Mouse (Mus musculus): ENCODE results near the gene Slc4a8. TPM values are rescaled to one million over a fixed set of nuclear protein-coding genes. Genes with fewer than 3 reads are reported as not detected.

The Slc4a8 gene
- polyA plus RNA-seq (2016; fragmentation: Nextera tagmentation; extraction: Ambion mirVana): 1.1 and 1.2 TPM in 2 replicates

GRCm38 (mm10) chr15:100761419-100762185 lies at the start of gene Slc4a8:
Gene Slc4a8 (plus strand): TSS chr15:100761747.
- Histone ChIP-seq H3K4me2 (peak within 1 kb of the TSS; percentile 76), H3K4me3 (peak within 1 kb of the TSS; percentile 51), H3K9ac (peak within 1 kb of the TSS; percentile 49), H3K27ac (ENCODE audit: poor library complexity, severe bottlenecking) (no peak within 1 kb of the TSS), H3K27me3 (replicated peaks) (peaks cover 59% of the 10 kb centered on the region), H3K36me3 (no peaks in the 10 kb centered on the region), H3K9me3 (replicated peaks) (no peaks in the 10 kb centered on the region), H3K4me1 (replicated peaks) (peaks cover 11% of the 10 kb centered on the region)
- peak; percentile 93 for ATAC-seq (ENCODE audit: insufficient number of reproducible peaks, low FRiP score)
- under 1% methylated on average over 64 of the region's 64 CpGs for WGBS

GRCm38 (mm10) chr15:100714470-100714869 lies 47.1 kb upstream of the Slc4a8 start:
- no peak overlapping the region for H3K27ac ChIP-seq (ENCODE audit: poor library complexity, severe bottlenecking)
- H3K9me3 ChIP-seq (replicated peaks): peaks cover 8% of the 10 kb centered on the region; the same call in 1 of the 2 replicates
- H3K36me3 ChIP-seq: no peaks in the 10 kb centered on the region
- ATAC-seq (ENCODE audit: insufficient number of reproducible peaks, low FRiP score): no peak
- H3K4me1 ChIP-seq (replicated peaks): no peaks in the 10 kb centered on the region
- H3K27me3 ChIP-seq (replicated peaks): peaks cover 9% of the 10 kb centered on the region
- no peak overlapping the region for H3K9ac ChIP-seq
- H3K4me2 ChIP-seq: no peak overlapping the region
- 79% methylated on average over 8 of the region's 8 CpGs for WGBS
- no peak overlapping the region for H3K4me3 ChIP-seq

GRCm38 (mm10) chr15:100715399-100715993 lies 46.1 kb upstream of the Slc4a8 start:
- Histone ChIP-seq H3K4me1 (replicated peaks) (no peaks in the 10 kb centered on the region), H3K4me3 (no peak overlapping the region), H3K9me3 (replicated peaks) (peaks cover 8% of the 10 kb centered on the region; the same call in 1 of the 2 replicates), H3K27ac (ENCODE audit: poor library complexity, severe bottlenecking) (no peak overlapping the region), H3K27me3 (replicated peaks) (peaks cover 11% of the 10 kb centered on the region), H3K36me3 (no peaks in the 10 kb centered on the region), H3K4me2 (no peak overlapping the region), H3K9ac (no peak overlapping the region)
- no peak for ATAC-seq (ENCODE audit: insufficient number of reproducible peaks, low FRiP score)
- WGBS: 70% methylated on average over 9 of the region's 9 CpGs

GRCm38 (mm10) chr15:100717933-100718332 lies 43.6 kb upstream of the Slc4a8 start:
- WGBS: 63% methylated on average over 6 of the region's 6 CpGs
- no peak overlapping the region for H3K9ac ChIP-seq
- no peaks in the 10 kb centered on the region for H3K4me1 ChIP-seq (replicated peaks)
- H3K36me3 ChIP-seq: no peaks in the 10 kb centered on the region
- no peak overlapping the region for H3K27ac ChIP-seq (ENCODE audit: poor library complexity, severe bottlenecking)
- ATAC-seq (ENCODE audit: insufficient number of reproducible peaks, low FRiP score): no peak
- peaks cover 11% of the 10 kb centered on the region for H3K27me3 ChIP-seq (replicated peaks)
- H3K4me3 ChIP-seq: no peak overlapping the region
- no peak overlapping the region for H3K4me2 ChIP-seq
- 0 out of 2 replicates have a peak, but pooled peaks cover 4% of the 10 kb centered on the region for H3K9me3 ChIP-seq (replicated peaks)

DNA sequence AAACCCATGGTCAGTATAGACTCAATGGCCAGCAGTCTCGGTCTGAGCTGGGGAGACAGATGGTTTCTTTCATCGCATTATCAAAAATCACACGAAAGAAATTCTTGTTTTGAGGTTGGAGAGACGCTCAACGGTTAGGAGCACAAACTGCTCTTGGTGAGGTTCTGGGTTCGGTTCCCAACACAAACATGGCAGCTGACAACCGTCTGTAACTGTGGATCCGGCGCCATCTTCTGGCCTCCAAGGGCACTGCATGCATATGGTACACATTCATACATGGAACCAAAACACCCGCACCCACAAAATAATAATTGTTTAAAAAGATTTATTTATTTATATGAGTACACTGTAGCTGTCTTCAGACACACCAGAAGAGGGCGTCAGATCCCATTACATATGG lies 43.0 kb upstream of the Slc4a8 start:
- Histone ChIP-seq H3K4me1 (replicated peaks) (no peaks in the 10 kb centered on the region), H3K9ac (no peak overlapping the region)

DNA sequence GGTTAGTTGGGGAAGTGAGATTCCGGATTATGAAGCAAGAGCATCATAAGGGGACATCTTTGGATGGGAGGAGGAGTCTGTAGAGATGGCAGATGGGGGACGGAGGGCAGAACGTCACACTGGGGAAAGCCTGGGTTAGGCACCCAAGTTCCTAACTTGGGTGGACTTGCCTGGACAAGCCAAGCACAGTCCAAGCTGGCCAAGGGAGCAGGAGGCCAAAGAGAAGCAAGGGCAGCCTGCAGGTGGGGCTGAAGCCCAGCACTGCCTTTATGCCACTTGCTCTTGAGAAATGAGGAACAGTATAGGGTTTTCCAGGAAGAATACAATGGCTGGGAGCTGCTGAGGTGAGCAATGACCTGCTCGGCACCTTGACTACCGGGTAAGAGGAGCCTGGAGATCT lies 42.3 kb upstream of the Slc4a8 start:
- no peak for ATAC-seq (ENCODE audit: insufficient number of reproducible peaks, low FRiP score)
- H3K9me3 ChIP-seq (replicated peaks): 0 out of 2 replicates have a peak, but pooled peaks cover 4% of the 10 kb centered on the region
- WGBS: 85% methylated on average over 5 of the region's 5 CpGs
- H3K36me3 ChIP-seq: no peaks in the 10 kb centered on the region
- H3K9ac ChIP-seq: no peak overlapping the region
- no peak overlapping the region for H3K4me3 ChIP-seq
- H3K27me3 ChIP-seq (replicated peaks): peaks cover 14% of the 10 kb centered on the region
- H3K4me1 ChIP-seq (replicated peaks): no peaks in the 10 kb centered on the region
- no peak overlapping the region for H3K27ac ChIP-seq (ENCODE audit: poor library complexity, severe bottlenecking)
- H3K4me2 ChIP-seq: no peak overlapping the region

More for the DNA sequence above, 43.0 kb upstream of the Slc4a8 start:
- no peak for ATAC-seq (ENCODE audit: insufficient number of reproducible peaks, low FRiP score)
- Histone ChIP-seq H3K4me3 (no peak overlapping the region), H3K36me3 (no peaks in the 10 kb centered on the region), H3K4me2 (no peak overlapping the region), H3K27ac (ENCODE audit: poor library complexity, severe bottlenecking) (no peak overlapping the region), H3K27me3 (replicated peaks) (peaks cover 11% of the 10 kb centered on the region), H3K9me3 (replicated peaks) (0 out of 2 replicates have a peak, but pooled peaks cover 4% of the 10 kb centered on the region)
- 72% methylated on average over 11 of the region's 11 CpGs for WGBS

- Histone ChIP-seq H3K4me2 (no peak overlapping the region), H3K27me3 (replicated peaks) (peaks cover 16% of the 10 kb centered on the region), H3K4me1 (replicated peaks) (no peaks in the 10 kb centered on the region), H3K4me3 (no peak overlapping the region), H3K27ac (ENCODE audit: poor library complexity, severe bottlenecking) (no peak overlapping the region), H3K9me3 (replicated peaks) (0 out of 2 replicates have a peak, but pooled peaks cover 4% of the 10 kb centered on the region), H3K36me3 (no peaks in the 10 kb centered on the region), H3K9ac (no peak overlapping the region)
- 83% methylated on average over 10 of the region's 10 CpGs for WGBS
- no peak for ATAC-seq (ENCODE audit: insufficient number of reproducible peaks, low FRiP score)
Measured at GRCm38 (mm10) chr15:100720066-100720465, 41.5 kb upstream of the Slc4a8 start.

GRCm38 (mm10) chr15:100721445-100721844 lies 40.1 kb upstream of the Slc4a8 start:
- 0 out of 2 replicates have a peak, but pooled peaks cover 4% of the 10 kb centered on the region for H3K9me3 ChIP-seq (replicated peaks)
- peaks cover 17% of the 10 kb centered on the region for H3K27me3 ChIP-seq (replicated peaks)
- H3K4me3 ChIP-seq: no peak overlapping the region
- H3K4me2 ChIP-seq: no peak overlapping the region
- no peak overlapping the region for H3K9ac ChIP-seq
- no peak overlapping the region for H3K27ac ChIP-seq (ENCODE audit: poor library complexity, severe bottlenecking)
- no peaks in the 10 kb centered on the region for H3K36me3 ChIP-seq
- 88% methylated on average over 5 of the region's 5 CpGs for WGBS
- H3K4me1 ChIP-seq (replicated peaks): no peaks in the 10 kb centered on the region
- ATAC-seq (ENCODE audit: insufficient number of reproducible peaks, low FRiP score): no peak

GRCm38 (mm10) chr15:100722026-100722425 lies 39.5 kb upstream of the Slc4a8 start:
- Histone ChIP-seq H3K27ac (ENCODE audit: poor library complexity, severe bottlenecking) (no peak overlapping the region), H3K27me3 (replicated peaks) (peaks cover 23% of the 10 kb centered on the region), H3K4me2 (no peak overlapping the region), H3K4me3 (no peak overlapping the region), H3K9me3 (replicated peaks) (0 out of 2 replicates have a peak, but pooled peaks cover 4% of the 10 kb centered on the region), H3K4me1 (replicated peaks) (no peaks in the 10 kb centered on the region), H3K9ac (no peak overlapping the region), H3K36me3 (no peaks in the 10 kb centered on the region)
- 34% methylated on average over 4 of the region's 4 CpGs for WGBS
- no peak for ATAC-seq (ENCODE audit: insufficient number of reproducible peaks, low FRiP score)

- H3K9me3 ChIP-seq (replicated peaks): 0 out of 2 replicates have a peak, but pooled peaks cover 4% of the 10 kb centered on the region
- H3K4me2 ChIP-seq: no peak overlapping the region
- ATAC-seq (ENCODE audit: insufficient number of reproducible peaks, low FRiP score): no peak
- H3K4me1 ChIP-seq (replicated peaks): no peaks in the 10 kb centered on the region
- peaks cover 28% of the 10 kb centered on the region for H3K27me3 ChIP-seq (replicated peaks)
- no peak overlapping the region for H3K4me3 ChIP-seq
- H3K36me3 ChIP-seq: no peaks in the 10 kb centered on the region
- H3K9ac ChIP-seq: no peak overlapping the region
- no peak overlapping the region for H3K27ac ChIP-seq (ENCODE audit: poor library complexity, severe bottlenecking)
- 64% methylated on average over 6 of the region's 6 CpGs for WGBS
Measured at GRCm38 (mm10) chr15:100722564-100722963, 39.0 kb upstream of the Slc4a8 start.

- Histone ChIP-seq H3K27ac (ENCODE audit: poor library complexity, severe bottlenecking) (no peak overlapping the region), H3K9me3 (replicated peaks) (0 out of 2 replicates have a peak, but pooled peaks cover 1% of the 10 kb centered on the region), H3K4me3 (no peak overlapping the region), H3K9ac (no peak overlapping the region), H3K36me3 (no peaks in the 10 kb centered on the region), H3K4me1 (replicated peaks) (no peaks in the 10 kb centered on the region), H3K4me2 (no peak overlapping the region), H3K27me3 (replicated peaks) (peaks cover 37% of the 10 kb centered on the region)
- WGBS: 59% methylated on average over 14 of the region's 14 CpGs
- ATAC-seq (ENCODE audit: insufficient number of reproducible peaks, low FRiP score): no peak
Measured at GRCm38 (mm10) chr15:100723505-100723904, 38.0 kb upstream of the Slc4a8 start.

All from heart, embryonic 12.5 days (tissue).